Mouse (Mus musculus) hindbrain, embryonic 11.5 days (tissue): ENCODE results near the gene Timm17a. TPM values are rescaled to one million over a fixed set of nuclear protein-coding genes. Genes with fewer than 3 reads are reported as not detected.

ENCODE experiments used
- ATAC-seq: fragments of 200-750 bp; cut with Nextera tagmentation; 2 replicates; pipeline ENCODE4 v1.8.0; 2017; ENCODE audit warnings: mild to moderate bottlenecking, moderate TSS enrichment, moderate library complexity; ENCODE audit not compliant: low FRiP score
- DNase-seq: peaks from one replicate; pipeline ENCODE4 v3.0.0-alpha.2; 2015; ENCODE audit warnings: low spot score
- H3K27ac ChIP-seq: fragments of 300-500 bp; sonication (generic); 2 replicates; pipeline ENCODE4 v1.5.1; 2014; ENCODE audit warnings: mild to moderate bottlenecking, low read depth, low read length
- H3K27me3 ChIP-seq: fragments of 300-500 bp; sonication (generic); 2 replicates; pipeline ENCODE4 v1.6.1; 2014; ENCODE audit warnings: mild to moderate bottlenecking, low read length, moderate library complexity, mixed read lengths; ENCODE audit not compliant: control insufficient read depth, insufficient read depth
- H3K36me3 ChIP-seq: fragments of 300-500 bp; sonication (generic); 2 replicates; pipeline ENCODE4 v1.6.1; 2014; ENCODE audit warnings: mild to moderate bottlenecking, low read length, moderate library complexity, mixed read lengths; ENCODE audit not compliant: control insufficient read depth, insufficient read depth
- H3K4me1 ChIP-seq: fragments of 300-500 bp; sonication (generic); replicated peaks from 2 replicates; pipeline ENCODE4 v1.6.1; 2014; ENCODE audit warnings: low read length, mixed read lengths; ENCODE audit not compliant: control insufficient read depth, insufficient read depth
- H3K4me2 ChIP-seq: fragments of 300-500 bp; sonication (generic); replicated peaks from 2 replicates; pipeline ENCODE4 v1.6.1; 2014; ENCODE audit warnings: mild to moderate bottlenecking, low read depth, low read length
- H3K4me3 ChIP-seq: fragments of 300-500 bp; sonication (generic); 2 replicates; pipeline ENCODE4 v1.5.1; 2014; ENCODE audit warnings: low read depth, low read length
- H3K9ac ChIP-seq: fragments of 300-500 bp; sonication (generic); 2 replicates; pipeline ENCODE4 v1.6.1; 2014; ENCODE audit warnings: low read depth, low read length
- H3K9me3 ChIP-seq: fragments of 300-500 bp; sonication (generic); 2 replicates; pipeline ENCODE4 v1.6.1; 2016; ENCODE audit warnings: low read length; ENCODE audit not compliant: control insufficient read depth
- WGBS: fragments of 180-500 bp; shearing (Covaris S2); extraction: QIAGEN DNeasy Blood & Tissue Kit; methylation state at CpG from one replicate; pipeline ENCODE4 v1.1.7; 2014; 5-methylcytosine and 5-hydroxymethylcytosine counted together
- polyA plus RNA-seq: library from polyadenylated mRNA; unstranded; fragments of >200 nt; fragmentation: Nextera tagmentation; extraction: Ambion mirVana; gene quantifications from 2 replicates; pipeline ENCODE4 v1.2.1, GENCODE M21; 2014

Timm17a gene
- polyA plus RNA-seq, 1 experiment from 2014 or later = 175 TPM

- Histone ChIP-seq H3K4me1 (no peaks in the 10 kb centered on the region), H3K36me3 (no peaks in the 10 kb centered on the region), H3K9me3 (no peaks in the 10 kb centered on the region), H3K9ac (no peak overlapping the region), H3K4me2 (no peak overlapping the region), H3K27me3 (no peaks in the 10 kb centered on the region), H3K27ac (no peak overlapping the region), H3K4me3 (no peak overlapping the region)
- WGBS = 76% methylated on average over 6 of the region's 6 CpGs
- ATAC-seq (no peak), DNase-seq (no peak)
These were observed 17.0 kb upstream of the Timm17a start for GRCm38 (mm10) chr1:135330578-135330977.

GRCm38 (mm10) chr1:135328368-135328767 lies 14.8 kb upstream of the Timm17a start:
- Histone ChIP-seq H3K4me2 (no peak overlapping the region), H3K27me3 (no peaks in the 10 kb centered on the region), H3K9me3 (no peaks in the 10 kb centered on the region), H3K4me1 (no peaks in the 10 kb centered on the region), H3K4me3 (no peak overlapping the region), H3K9ac (no peak overlapping the region), H3K27ac (no peak overlapping the region), H3K36me3 (no peaks in the 10 kb centered on the region)
- ATAC-seq (no peak), DNase-seq (no peak)
- 67% methylated on average over 5 of the region's 5 CpGs for WGBS

- Histone ChIP-seq H3K27ac (no peak overlapping the region), H3K9me3 (no peaks in the 10 kb centered on the region), H3K9ac (no peak overlapping the region), H3K36me3 (no peaks in the 10 kb centered on the region), H3K27me3 (no peaks in the 10 kb centered on the region), H3K4me1 (no peaks in the 10 kb centered on the region), H3K4me2 (no peak overlapping the region), H3K4me3 (no peak overlapping the region)
- ATAC-seq (no peak), DNase-seq (no peak)
- 68% methylated on average over 2 of the region's 2 CpGs for WGBS
These were observed 12.4 kb upstream of the Timm17a start for GRCm38 (mm10) chr1:135325934-135326333.

GRCm38 (mm10) chr1:135324571-135324970 lies 11.0 kb upstream of the Timm17a start, which contains the start of gene Lmod1:
Gene Lmod1 (plus strand): TSS chr1:135324807.
- DNase-seq (peak; percentile 52), ATAC-seq (no peak)
- peak within 1 kb of the TSS; percentile 11 for H3K4me2 ChIP-seq
- no peak within 1 kb of the TSS for H3K9ac ChIP-seq
- H3K4me1 ChIP-seq = no peaks in the 10 kb centered on the region
- H3K36me3 ChIP-seq = no peaks in the 10 kb centered on the region
- no peaks in the 10 kb centered on the region for H3K9me3 ChIP-seq
- H3K4me3 ChIP-seq = no peak within 1 kb of the TSS
- H3K27ac ChIP-seq = no peak within 1 kb of the TSS
- no peaks in the 10 kb centered on the region for H3K27me3 ChIP-seq
- WGBS = 16% methylated on average over 8 of the region's 8 CpGs

GRCm38 (mm10) chr1:135323367-135323901 lies 9.9 kb upstream of the Timm17a start:
- Histone ChIP-seq H3K9ac (no peak overlapping the region), H3K4me1 (no peaks in the 10 kb centered on the region), H3K4me3 (no peak overlapping the region), H3K27ac (no peak overlapping the region), H3K4me2 (no peak overlapping the region), H3K27me3 (no peaks in the 10 kb centered on the region), H3K9me3 (no peaks in the 10 kb centered on the region), H3K36me3 (no peaks in the 10 kb centered on the region)
- DNase-seq (no peak), ATAC-seq (no peak)
- WGBS = 80% methylated on average over 7 of the region's 7 CpGs

GRCm38 (mm10) chr1:135312201-135312600 lies 1.4 kb downstream of the Timm17a start:
- Histone ChIP-seq H3K4me1 (peaks cover 4% of the 10 kb centered on the region; the same call in 1 of the 2 replicates), H3K9ac (no peak overlapping the region)
- WGBS = 89% methylated on average over 4 of the region's 4 CpGs

DNA sequence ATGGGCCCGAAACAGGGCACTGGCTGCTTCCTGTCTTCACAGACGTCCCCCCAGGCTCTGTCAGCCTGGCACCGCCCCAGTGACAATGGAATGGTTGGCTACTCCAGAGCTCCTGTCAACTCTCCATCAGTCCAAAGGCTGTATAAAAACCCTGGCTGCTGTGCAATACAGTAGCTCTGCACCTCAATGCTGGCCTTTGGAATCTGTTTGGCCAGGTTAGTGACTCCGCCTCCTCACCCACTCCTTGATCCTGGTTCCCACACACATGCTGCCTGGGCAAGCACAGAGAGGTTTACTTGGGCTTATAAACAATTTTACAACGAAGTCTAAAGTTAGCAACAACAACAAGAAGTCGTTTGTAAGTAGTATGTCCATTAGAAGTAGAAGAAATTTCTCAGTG lies 2.2 kb downstream of the Timm17a start:
- Histone ChIP-seq H3K27ac (no peak overlapping the region), H3K36me3 (0 out of 2 replicates have a peak, but pooled peaks cover 4% of the 10 kb centered on the region), H3K4me1 (peaks cover 4% of the 10 kb centered on the region; the same call in 1 of the 2 replicates), H3K4me3 (no peak overlapping the region), H3K4me2 (no peak overlapping the region), H3K9ac (no peak overlapping the region), H3K27me3 (no peaks in the 10 kb centered on the region), H3K9me3 (no peaks in the 10 kb centered on the region)
- ATAC-seq (no peak), DNase-seq (no peak)
- WGBS = 85% methylated on average over 6 of the region's 6 CpGs

More at GRCm38 (mm10) chr1:135312201-135312600, 1.4 kb downstream of the Timm17a start:
- Histone ChIP-seq H3K27ac (no peak overlapping the region), H3K9me3 (no peaks in the 10 kb centered on the region), H3K27me3 (no peaks in the 10 kb centered on the region), H3K36me3 (0 out of 2 replicates have a peak, but pooled peaks cover 4% of the 10 kb centered on the region), H3K4me3 (peak overlapping the region; percentile 97), H3K4me2 (peak overlapping the region; percentile 77)
- ATAC-seq (no peak), DNase-seq (no peak)

DNA sequence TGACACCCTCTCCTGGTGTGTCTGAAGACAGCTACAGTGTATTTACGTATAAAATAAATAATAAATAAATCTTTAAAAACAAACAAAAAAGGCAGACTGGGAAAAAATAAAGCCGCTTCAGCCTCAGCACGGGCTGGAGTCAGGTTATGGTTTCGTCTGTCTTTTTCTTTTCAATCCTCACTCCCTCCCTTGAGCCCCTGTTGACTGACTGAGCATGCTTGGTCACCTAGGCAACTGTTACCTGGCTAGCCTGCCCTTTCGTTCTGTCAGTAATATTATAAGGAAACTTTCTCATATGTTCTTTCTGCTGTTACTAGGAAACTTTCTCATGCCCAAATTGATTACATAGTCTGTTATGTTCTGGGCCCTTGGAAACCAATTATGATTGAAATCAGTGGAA lies 22.7 kb downstream of the Timm17a start:
- H3K4me2 ChIP-seq = no peak overlapping the region
- no peaks in the 10 kb centered on the region for H3K9me3 ChIP-seq
- DNase-seq (no peak), ATAC-seq (no peak)
- no peaks in the 10 kb centered on the region for H3K4me1 ChIP-seq
- WGBS = 81% methylated on average over 5 of the region's 5 CpGs
- H3K9ac ChIP-seq = no peak overlapping the region
- H3K27ac ChIP-seq = no peak overlapping the region
- H3K27me3 ChIP-seq = no peaks in the 10 kb centered on the region
- no peak overlapping the region for H3K4me3 ChIP-seq
- H3K36me3 ChIP-seq = no peaks in the 10 kb centered on the region

DNA sequence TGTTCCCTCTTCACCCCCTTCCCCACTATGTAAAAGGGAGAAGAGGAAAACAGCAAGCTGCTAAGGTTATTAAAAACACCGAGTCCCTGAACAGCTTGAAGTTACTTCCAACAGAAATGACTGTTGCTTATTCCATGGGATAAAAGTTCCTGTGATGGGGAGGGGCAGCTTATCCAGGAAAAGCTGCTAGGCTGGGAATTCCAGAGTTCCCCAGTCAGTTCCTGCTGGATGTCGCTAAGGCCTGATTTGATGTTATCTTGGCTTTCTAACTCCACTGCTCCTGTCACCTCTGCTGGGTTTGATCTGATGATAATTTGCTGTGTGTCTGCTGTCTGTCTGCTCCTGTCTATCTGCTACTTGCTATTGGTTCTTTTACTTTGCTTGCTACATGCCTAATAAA lies 27.3 kb downstream of the Timm17a start:
- H3K4me1 ChIP-seq = no peaks in the 10 kb centered on the region; the same call in 1 of the 2 replicates
- H3K36me3 ChIP-seq = no peaks in the 10 kb centered on the region
- H3K9me3 ChIP-seq = no peaks in the 10 kb centered on the region
- 80% methylated on average over 2 of the region's 2 CpGs for WGBS
- no peak overlapping the region for H3K27ac ChIP-seq
- no peak overlapping the region for H3K9ac ChIP-seq
- no peaks in the 10 kb centered on the region for H3K27me3 ChIP-seq
- H3K4me2 ChIP-seq = no peak overlapping the region
- no peak overlapping the region for H3K4me3 ChIP-seq
- no peak for ATAC-seq
- DNase-seq = no peak
